Mouse (Mus musculus) brain, adult 2 months (tissue): ENCODE measurements around the gene Fam114a1.

Source experiments
- DNase-seq: peaks from one replicate; pipeline ENCODE4 v3.0.0; 2011; ENCODE audit warnings: low read depth, low spot score

The Fam114a1 gene

GRCm38 (mm10) chr5:65049880-65050279 is 80.0 kb downstream of the Fam114a1 start:
- DNase-seq, result no peak

DNA sequence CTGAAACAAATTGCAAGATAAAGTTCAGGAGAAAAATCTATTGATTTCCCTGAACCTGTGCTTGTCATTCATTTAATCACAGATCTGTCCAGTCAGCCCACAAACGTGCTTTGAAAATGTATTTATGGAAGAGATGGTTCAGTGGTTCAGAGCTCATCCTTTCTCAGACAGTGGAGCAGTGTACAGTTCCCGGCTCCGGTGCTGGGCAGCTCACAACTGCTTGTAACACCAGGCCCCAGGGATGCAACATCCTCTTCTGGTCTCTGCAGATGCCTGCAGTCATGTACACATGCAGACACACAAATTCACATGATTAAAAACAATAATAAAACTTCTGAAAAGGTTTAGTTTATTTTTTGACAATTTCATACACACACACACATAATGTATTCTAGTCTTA is 81.6 kb downstream of the Fam114a1 start:
- DNase-seq, result no peak

- DNase-seq, result no peak
These were observed 87.7 kb downstream of the Fam114a1 start for GRCm38 (mm10) chr5:65057596-65057995.

DNA sequence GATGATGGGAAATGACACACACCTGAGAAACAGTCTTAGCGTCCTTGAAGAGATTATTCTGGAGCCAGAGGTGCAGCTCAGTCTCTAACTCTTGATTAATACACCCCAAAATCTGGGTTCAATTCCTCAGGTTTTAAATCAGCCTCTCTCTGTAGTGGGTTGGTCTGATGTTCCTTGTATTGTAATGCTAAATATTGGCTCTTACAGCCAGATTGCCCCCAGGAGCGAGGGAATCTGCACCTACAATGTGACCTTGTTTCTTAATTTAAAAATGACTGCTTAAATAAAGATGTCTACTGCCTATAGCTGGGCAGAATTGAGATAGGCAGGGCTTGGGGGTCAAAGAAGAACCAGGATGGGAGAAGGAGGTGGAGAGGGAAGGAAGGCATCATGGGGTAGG is 89.9 kb downstream of the Fam114a1 start:
- no peak for DNase-seq

GRCm38 (mm10) chr5:65062236-65062635 is 92.4 kb downstream of the Fam114a1 start:
- no peak for DNase-seq

DNA sequence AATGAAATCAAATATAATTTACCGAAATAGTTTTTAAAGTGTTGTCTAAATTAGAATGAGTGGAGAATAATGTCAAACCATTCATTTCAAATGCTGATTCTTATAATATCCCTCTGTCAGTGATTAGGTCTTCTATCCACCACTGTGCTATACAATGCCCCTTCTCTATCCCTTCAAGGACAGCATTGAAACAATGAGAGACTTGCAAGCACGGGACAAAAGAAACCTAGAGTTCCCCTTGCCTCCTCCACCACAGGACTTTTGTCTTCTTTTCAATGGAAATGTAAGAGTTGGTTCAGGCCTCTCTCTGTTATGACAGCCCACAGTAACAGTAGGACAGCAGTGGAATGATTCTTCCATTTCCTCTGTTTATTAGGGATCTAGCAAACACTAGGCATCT is 93.4 kb downstream of the Fam114a1 start:
- no peak for DNase-seq

DNA sequence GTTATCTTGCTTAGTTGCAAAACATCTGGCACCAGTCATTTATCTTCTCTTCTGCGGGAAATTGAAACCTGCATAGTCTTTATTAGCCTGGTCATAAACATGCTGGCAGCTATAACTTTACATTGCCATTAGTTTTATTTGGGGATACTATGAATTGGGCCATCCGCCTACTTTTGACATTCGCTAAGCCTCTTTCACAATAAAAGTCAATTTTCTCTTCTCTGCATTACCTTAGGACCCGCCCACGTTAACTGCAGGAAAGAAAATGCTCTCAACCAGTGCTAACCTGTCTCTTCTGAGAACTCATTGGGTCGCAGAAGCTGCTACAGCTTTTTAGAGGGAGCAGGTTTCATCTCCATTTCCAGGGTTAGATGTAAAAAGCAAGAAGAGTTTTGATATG is 98.3 kb downstream of the Fam114a1 start:
- DNase-seq, result no peak

DNA sequence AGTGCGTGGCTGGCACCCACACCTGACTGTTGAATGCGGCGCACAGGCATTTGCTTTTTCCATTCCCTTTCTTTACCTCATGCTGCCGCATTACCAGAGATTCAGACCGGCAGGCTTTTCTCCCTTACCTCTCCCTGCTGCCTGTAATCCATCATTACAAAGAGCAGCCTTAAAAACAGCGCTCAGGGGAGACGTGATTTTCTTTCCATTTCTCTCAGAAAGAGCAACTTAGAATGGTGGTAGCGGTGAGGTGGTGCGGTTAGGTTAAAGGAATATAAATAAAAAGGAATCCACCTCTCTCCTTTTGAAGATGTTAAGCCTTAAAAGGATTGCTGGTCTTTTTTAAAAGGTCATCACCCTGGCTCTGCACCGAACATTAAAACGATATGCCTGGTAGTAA is 100.0 kb downstream of the Fam114a1 start:
- DNase-seq, result no peak

- DNase-seq, result peak; percentile 62
These were observed 101.8 kb downstream of the Fam114a1 start for GRCm38 (mm10) chr5:65071689-65072118.

DNA sequence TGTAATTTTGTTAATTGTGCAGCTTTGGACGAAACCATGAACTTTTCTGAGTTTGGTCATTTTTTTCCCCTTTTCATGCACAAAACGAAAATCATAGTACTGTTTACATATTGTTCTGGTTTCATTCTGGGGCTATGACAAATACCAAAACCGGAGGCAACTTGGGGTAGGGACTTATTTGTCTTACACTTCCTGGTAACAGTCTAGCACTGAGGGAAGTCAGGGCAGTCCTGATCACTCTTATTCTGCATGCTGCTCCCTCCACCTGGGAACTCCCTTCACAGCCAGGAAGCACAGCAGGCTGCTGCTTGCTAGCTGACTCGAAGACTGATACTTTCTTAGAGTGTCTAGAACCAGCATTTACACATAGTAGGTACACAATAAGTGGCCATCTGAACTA is 103.4 kb downstream of the Fam114a1 start:
- no peak for DNase-seq

DNA sequence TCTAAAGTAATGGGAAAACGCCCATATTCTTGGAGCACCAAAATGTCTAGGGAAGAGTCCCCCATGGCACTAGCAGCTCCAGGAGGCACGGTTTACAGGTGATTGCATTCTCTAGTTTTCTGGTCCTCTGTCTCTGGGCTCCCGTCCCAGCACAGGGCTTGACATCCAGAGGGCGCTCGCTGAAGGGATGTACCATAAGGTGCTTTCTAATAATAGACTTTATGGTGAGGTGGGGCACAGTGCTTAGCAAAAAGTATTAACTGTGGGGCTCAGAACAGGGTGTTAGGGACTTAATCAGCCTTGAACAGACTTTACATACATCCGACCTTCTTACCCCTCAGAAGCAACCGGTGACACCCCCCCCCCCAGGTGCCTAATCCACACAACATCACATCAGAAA is 104.8 kb downstream of the Fam114a1 start:
- DNase-seq, result peak; percentile 27

GRCm38 (mm10) chr5:65076087-65076486 is 106.2 kb downstream of the Fam114a1 start:
- peak; percentile 23 for DNase-seq

DNA sequence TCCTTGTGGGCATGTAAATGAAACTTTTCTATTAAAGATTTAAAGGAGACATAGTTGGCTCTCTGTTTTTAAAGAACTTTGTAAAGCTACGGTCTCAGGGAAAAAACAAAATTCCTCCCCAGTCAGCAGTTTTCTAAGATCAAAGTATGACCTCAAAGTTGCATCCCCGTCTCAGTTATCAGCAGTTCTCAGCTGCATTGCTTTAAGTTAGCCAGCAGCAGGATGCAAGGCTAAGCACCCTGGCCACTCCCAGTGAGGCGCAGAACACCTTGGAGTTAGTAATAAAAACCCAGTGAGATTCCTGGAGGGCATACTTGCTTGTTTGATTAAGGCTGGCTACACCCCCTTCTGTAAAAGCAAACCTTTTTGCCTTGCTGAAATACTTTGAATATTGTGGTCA is 106.9 kb downstream of the Fam114a1 start:
- DNase-seq, result no peak

- no peak for DNase-seq
These were observed 108.2 kb downstream of the Fam114a1 start for GRCm38 (mm10) chr5:65078081-65078480.

DNA sequence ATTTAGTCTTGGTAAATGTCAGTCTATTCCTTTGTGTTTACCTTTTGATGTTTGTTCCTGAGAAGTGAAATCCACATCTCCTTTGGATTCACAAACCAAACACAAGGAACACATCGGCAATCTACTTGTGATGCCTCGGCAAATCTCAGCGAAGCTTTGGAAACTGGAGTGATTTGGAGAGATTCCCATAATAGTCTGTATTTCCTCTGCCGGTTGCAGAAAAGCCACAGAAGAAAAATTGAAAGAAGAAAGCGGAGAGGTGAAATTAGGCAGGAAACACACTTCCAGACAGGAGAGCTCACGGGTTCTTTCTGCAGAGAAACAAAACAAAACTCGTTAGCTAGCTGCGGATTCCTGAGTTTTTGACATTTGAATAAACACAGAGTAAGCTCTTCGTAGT is 110.0 kb downstream of the Fam114a1 start:
- DNase-seq, result peak; percentile 82

GRCm38 (mm10) chr5:65081836-65082235 is 112.0 kb downstream of the Fam114a1 start:
- no peak for DNase-seq

GRCm38 (mm10) chr5:65086522-65086921 is 116.7 kb downstream of the Fam114a1 start:
- peak; percentile 21 for DNase-seq

GRCm38 (mm10) chr5:65089707-65090106 is 119.8 kb downstream of the Fam114a1 start:
- no peak for DNase-seq

DNA sequence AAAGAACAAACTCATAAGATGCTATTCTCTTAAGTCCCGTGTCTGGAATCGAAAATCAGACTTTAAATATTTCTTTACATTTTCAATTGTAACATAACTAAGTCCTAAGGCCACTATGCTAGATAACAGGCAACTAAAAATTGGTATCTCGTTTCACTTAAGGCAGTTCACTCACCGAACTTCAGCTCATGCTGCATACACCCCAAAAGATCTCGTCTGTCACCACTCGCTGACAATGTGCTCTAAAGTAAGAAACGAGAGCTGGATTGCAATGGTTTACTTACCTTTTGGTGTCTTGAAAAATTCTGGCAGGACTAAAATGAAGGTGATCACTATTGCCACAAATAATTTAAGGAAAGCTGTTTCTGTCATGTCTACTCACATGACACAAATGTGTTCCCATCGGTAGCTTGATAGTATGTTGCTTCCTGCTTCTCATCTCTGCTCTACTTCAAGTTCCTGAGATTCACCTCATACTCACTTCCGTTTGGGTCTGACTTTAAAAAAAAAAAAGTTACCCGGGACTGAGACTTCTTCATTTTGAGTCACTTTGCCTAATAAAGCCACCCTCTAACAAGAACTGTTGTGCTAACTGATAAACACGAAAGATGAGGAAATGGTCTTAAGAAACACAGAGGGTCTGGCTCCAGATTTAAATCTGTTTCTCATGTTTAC is 121.5 kb downstream of the Fam114a1 start:
- DNase-seq, result no peak
